Mouse (Mus musculus): ENCODE results near the gene Nr2f1. TPM values are rescaled to one million over a fixed set of nuclear protein-coding genes. Genes with fewer than 3 reads are reported as not detected.
"Not testable (repeated sequence)": the region's sequence is repeated elsewhere in the genome, so short reads cannot be mapped to it uniquely, and the experiment has no call there.

Nr2f1 gene
- not detected in 2 replicates for total RNA-seq (2015; ENCODE audit: low replicate concordance)
- not detected in 2 replicates for total RNA-seq (2017; ENCODE audit: low replicate concordance)

- no peak for ATAC-seq (replicated peaks; ENCODE audit: low FRiP score, poor library complexity, severe bottlenecking)
These were observed at the start of gene Nr2f1 for GRCm38 (mm10) chr13:78199642-78200160. Nr2f1 (minus strand) TSS chr13:78199757.

DNA sequence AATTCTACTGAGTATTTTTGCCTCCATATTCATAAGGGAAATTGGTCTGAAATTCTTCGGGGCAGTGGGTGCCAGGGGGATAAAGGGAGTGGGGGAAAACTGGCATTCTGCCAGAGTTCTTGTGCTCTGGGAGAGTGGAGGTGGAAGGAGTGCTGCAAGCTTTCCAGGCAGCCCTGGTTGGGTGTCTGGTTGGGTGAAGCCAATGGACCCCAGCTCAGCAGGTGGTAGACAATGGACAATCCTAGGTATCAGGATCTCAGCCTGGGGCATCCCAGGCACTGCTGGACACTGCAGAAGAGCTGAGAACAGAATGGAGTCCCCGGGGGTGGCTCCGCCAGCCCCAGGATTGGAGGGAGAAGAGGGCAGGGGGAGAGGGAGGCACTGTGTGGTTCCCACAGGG, 22.1 kb upstream of the Nr2f1 start:
- no peak for ATAC-seq (replicated peaks; ENCODE audit: low FRiP score, poor library complexity, severe bottlenecking)

DNA sequence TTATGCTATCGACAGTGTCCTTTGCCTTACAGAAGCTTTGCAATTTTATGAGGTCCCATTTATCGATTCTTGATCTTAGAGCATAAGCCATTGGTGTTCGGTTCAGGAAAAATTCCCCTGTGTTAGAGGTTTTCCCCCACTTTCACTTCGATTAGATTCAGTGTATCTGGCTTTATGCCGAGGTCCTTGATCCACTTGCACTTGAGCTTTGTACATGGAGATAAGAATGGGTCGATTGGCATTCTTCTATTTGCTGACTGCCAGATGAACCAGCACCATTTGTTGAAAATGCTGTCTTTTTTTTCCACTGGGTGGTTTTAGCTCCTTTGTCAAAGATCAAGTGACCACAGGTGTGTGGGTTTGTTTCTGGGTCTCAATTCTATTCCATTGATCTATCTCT, 20.7 kb upstream of the Nr2f1 start:
- ATAC-seq (replicated peaks; ENCODE audit: low FRiP score, poor library complexity, severe bottlenecking) = not testable (repeated sequence)

DNA sequence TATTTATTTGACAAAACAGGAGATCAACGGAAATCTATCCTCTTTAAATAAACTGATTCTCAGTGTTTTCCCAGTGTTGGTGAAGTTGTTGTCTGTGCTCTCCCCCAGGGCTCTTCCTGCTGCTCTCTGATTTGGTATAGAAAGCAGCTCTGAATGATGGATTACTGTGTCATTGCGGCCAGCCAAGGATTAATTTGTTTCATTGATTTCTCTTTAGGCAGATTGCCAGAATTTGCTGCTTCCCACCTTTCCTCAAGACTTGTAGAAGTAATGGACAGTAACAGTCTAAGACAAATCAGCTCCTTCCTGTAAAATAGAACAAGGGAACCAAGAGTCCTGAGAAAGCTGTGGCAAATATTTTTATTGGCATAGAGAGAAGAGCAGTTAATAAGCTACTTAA, 15.7 kb upstream of the Nr2f1 start:
- ATAC-seq (replicated peaks; ENCODE audit: low FRiP score, poor library complexity, severe bottlenecking) = no peak

- ATAC-seq (replicated peaks; ENCODE audit: low FRiP score, poor library complexity, severe bottlenecking) = no peak
These were observed 13.6 kb upstream of the Nr2f1 start for GRCm38 (mm10) chr13:78213155-78213554.

- ATAC-seq (replicated peaks; ENCODE audit: low FRiP score, poor library complexity, severe bottlenecking) = no peak
These were observed 12.6 kb upstream of the Nr2f1 start for GRCm38 (mm10) chr13:78212111-78212510.

DNA sequence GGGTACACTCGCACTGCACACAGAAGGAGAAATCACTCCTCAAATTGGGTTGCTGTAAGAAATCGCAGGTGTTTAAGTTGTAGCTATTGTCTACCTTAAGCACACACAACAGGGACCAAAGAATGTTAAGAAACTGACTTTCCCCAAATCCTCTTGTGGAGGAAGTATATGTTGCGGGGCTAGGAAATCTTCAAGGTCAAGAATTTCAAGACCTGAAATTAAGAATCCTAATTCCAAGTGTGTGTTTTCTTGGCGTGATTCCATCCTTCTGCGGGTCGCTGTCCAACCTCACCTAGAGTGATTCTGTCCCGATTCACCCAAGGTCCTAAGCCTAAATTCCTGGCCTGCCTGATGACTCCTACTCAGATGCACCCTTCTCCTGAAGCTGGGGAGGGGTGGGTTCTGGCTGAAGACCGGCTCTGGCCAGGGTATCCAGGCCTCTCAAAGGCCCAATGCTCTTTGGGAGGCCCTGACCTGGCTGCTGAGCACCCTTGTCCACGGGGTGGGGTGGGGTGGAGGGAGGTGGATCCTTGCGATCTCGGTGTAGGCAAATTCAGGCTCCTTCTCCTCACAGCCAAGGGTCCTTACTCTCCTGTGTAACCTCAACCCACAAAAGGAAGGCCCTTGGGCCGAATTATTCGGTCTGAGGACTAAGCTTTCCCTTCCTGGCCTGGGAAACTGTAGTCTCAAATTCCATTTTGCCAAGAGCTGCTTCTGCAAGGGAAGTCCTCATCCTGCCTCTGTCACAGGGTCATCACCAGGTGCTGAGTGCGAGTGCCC, 11.9 kb upstream of the Nr2f1 start:
- no peak for ATAC-seq (replicated peaks; ENCODE audit: low FRiP score, poor library complexity, severe bottlenecking)

GRCm38 (mm10) chr13:78210748-78211089, 11.2 kb upstream of the Nr2f1 start:
- no peak for ATAC-seq (replicated peaks; ENCODE audit: low FRiP score, poor library complexity, severe bottlenecking)

GRCm38 (mm10) chr13:78210029-78210747, 10.6 kb upstream of the Nr2f1 start:
- ATAC-seq (replicated peaks; ENCODE audit: low FRiP score, poor library complexity, severe bottlenecking) = no peak

- ATAC-seq (replicated peaks; ENCODE audit: low FRiP score, poor library complexity, severe bottlenecking) = no peak
These were observed 10.1 kb upstream of the Nr2f1 start for GRCm38 (mm10) chr13:78209611-78210028.

- no peak for ATAC-seq (replicated peaks; ENCODE audit: low FRiP score, poor library complexity, severe bottlenecking)
These were observed 9.3 kb upstream of the Nr2f1 start for GRCm38 (mm10) chr13:78208689-78209410.

GRCm38 (mm10) chr13:78207796-78208645, 8.5 kb upstream of the Nr2f1 start:
- ATAC-seq (replicated peaks; ENCODE audit: low FRiP score, poor library complexity, severe bottlenecking) = no peak

GRCm38 (mm10) chr13:78206891-78207430, 7.4 kb upstream of the Nr2f1 start:
- no peak for ATAC-seq (replicated peaks; ENCODE audit: low FRiP score, poor library complexity, severe bottlenecking)

DNA sequence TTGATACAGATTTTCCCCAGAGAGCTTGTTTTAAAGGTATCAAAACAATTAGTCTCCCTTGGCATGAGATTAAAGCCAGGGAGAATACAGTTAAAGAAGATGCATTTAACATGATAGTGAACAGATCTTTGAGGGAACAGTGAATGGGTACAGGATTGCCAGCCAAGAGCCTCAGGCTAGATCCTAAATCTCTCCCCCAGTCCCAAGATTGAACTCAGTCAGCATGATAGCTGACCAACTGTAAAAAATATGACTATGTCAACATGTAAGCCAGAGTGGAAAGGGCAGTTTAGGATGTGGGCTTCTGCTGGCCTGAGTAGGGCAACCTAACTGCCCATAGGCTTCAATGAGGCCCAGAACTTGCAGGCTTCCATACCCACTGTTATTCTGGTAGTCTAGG, 5.9 kb upstream of the Nr2f1 start:
- ATAC-seq (replicated peaks; ENCODE audit: low FRiP score, poor library complexity, severe bottlenecking) = no peak

- no peak for ATAC-seq (replicated peaks; ENCODE audit: low FRiP score, poor library complexity, severe bottlenecking)
These were observed 3.9 kb upstream of the Nr2f1 start for GRCm38 (mm10) chr13:78203348-78204061.

DNA sequence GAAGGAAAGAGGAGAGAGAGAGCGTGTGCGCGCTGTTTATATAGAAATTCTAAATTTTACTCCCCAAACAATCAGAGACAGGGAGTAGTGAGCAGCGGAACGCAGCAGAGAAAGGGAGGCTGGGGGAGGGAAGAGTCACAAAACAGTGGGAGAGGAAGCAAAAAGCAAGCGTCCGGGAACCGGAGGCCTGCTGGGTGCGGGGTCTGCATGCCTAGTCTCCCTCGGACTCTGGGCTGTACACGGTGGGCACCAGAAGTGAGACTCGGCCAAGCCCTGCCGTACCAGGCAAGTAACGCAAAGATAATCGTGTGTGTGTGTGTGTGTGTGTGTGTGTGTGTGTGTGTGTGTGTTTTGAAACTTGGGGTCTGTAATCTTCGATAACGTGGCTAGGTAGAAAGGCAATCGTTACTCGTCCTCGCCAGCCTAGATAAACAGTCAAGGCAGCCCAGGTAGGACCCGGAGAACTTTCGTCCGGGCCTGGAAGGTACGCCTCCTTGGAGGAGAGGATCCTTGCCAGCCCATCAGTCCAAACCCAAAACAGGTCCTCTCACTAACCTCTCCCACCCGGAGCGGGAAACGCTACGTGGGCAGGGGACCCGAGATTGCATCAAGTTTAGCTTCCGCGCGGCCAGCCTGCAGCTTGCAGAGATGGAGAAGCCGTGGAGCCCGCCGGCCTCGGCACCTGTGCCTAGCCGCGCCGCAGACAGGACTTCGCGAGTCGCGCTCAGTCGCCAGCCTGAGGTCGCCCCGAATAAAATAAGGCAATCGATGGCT, 3.2 kb upstream of the Nr2f1 start:
- ATAC-seq (replicated peaks; ENCODE audit: low FRiP score, poor library complexity, severe bottlenecking) = no peak

DNA sequence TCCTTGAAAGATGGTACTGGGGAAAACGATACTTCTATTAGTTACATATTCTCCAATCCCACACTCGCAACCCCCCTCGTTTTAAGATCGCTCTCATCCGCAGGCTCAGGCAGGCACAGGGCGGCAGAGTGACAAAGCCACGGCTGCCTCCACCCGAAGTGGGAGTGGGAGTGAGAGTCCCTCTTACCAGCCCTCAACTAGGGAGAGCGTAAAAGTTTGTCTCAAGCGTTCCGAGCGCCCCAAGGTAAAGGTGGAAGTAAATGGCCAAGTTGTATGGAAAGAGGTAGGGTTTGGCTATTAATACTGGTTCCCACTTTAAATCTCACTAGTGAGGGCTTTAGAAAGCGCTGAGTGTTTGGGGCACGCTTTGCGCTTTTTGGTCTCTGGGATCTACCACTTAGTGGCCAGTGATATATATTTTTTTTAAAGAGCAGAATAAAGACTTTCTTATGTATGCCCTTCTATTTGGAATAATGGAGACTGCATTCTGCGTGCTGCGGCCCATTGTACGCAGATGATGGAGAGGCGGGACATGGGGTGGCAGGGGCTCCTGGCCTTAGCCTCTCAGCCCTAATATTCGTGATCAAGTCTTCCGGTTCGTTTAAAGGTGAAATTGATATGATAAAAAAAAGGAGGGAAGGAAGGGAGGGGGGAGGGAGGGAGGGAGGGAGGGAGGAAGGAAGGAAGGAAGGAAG, 2.5 kb upstream of the Nr2f1 start:
- ATAC-seq (replicated peaks; ENCODE audit: low FRiP score, poor library complexity, severe bottlenecking) = no peak

All from erythroid progenitor cell, adult 5-6 weeks (primary cell).